Mouse (Mus musculus) CD4-positive helper T cell, adult 2 months (primary cell): ENCODE measurements around the gene Acbd7.
A peak's percentile ranks its signal among the peaks of the same experiment; 100 is the strongest.

ENCODE experiments used
- DNase-seq: peaks from one replicate; pipeline ENCODE4 v3.0.0-alpha.2; 2012; ENCODE audit warnings: low read depth, missing footprints, low spot score

Gene Acbd7

DNA sequence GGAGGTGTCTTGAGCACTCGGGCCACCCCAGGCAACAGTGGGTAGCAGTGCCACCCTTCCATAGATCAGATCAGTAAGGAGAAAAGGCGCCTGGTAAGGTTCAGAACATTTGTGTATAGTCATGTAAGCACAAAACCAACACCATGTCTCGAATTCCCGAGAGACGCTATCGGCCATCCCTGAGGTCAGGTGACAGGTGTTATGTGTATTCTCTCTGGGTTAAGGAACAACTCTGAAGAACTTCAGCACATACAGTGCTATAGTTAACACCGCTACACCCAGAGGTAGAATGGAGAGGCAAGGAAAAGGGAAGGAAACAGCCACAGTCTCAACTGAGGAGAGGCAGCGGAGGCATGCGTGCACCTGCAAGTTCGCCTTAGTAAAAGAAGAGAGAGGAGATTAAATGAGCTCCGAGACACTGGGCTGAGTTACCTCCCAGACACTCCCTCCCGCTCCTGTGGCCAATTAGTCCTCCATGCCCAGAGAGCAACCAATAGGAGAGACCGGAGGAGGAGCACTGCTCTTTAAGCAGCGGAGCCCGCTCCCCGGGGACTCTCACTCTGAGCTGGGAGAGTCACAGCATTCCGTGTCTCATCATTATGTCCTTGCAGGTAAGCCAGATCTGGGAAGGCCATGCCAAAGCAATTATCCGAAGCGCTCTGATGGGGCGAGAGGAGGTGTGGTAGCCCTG lies at the start of gene Acbd7:
Gene Acbd7 (plus strand): TSS at position 558 of the 691 bp plus-strand sequence.
- peak; percentile 71 for DNase-seq

- DNase-seq, result no peak
Observed at GRCm38 (mm10) chr2:3286243-3286642, 49.7 kb upstream of the Acbd7 start.

- no peak for DNase-seq
Observed at GRCm38 (mm10) chr2:3289581-3289980, 46.4 kb upstream of the Acbd7 start.

DNA sequence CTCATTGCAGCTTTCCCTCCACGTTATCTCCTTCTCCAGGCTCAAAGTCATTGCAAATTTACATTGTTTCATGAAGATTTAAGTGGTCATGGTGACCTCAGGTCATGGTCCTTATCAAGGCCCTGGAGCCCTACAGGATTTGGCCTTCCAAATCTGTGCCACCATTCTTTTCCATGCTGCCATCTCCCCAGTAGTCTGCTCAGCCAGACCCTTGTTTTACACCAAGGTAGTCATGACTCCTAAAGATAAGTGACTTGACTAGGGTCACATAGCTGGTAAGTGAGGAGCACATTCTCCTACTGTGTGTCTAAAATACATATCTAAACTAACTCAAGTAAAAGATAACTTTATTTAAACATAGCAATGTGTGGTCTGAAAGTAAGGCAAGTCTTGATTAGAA lies 43.8 kb upstream of the Acbd7 start:
- no peak for DNase-seq

- DNase-seq, result no peak
Observed at GRCm38 (mm10) chr2:3295826-3296225, 40.1 kb upstream of the Acbd7 start.

DNA sequence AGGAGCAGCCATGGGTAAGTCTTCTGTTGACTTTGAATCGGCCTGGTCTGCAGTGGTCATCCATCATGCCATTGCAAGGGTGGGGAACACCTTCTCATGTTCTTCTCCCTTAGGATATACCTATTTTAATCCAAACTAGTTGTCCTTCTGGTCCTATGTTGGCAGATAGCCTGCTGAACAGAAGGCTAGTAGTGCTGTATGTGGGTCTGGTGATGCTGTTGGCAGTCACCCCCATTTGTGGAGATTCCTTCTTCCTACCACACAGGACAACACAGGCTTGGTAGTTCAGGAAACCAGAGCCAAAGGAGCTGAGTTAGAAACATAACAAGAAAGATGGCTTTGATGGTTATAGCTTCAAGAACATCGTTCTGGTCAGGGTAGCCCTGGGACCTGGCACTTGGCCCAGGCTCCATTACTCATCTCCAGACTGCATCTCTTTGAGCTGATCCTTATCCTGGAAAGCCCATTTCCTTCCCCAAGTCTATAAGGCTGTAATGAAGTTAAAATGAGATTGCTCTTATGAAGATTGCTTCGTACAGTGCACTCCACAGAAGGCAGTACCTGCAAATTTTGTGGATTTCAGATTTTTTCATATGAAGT lies 30.4 kb upstream of the Acbd7 start:
- DNase-seq, result no peak

- no peak for DNase-seq
Observed at GRCm38 (mm10) chr2:3323132-3323531, 12.8 kb upstream of the Acbd7 start.

GRCm38 (mm10) chr2:3324381-3325130 lies 11.4 kb upstream of the Acbd7 start:
- no peak for DNase-seq

GRCm38 (mm10) chr2:3326547-3326946 lies 9.4 kb upstream of the Acbd7 start:
- no peak for DNase-seq

GRCm38 (mm10) chr2:3327351-3327750 lies 8.6 kb upstream of the Acbd7 start:
- DNase-seq, result peak; percentile 34

- DNase-seq, result no peak
Observed at GRCm38 (mm10) chr2:3331071-3331703, 4.8 kb upstream of the Acbd7 start.

DNA sequence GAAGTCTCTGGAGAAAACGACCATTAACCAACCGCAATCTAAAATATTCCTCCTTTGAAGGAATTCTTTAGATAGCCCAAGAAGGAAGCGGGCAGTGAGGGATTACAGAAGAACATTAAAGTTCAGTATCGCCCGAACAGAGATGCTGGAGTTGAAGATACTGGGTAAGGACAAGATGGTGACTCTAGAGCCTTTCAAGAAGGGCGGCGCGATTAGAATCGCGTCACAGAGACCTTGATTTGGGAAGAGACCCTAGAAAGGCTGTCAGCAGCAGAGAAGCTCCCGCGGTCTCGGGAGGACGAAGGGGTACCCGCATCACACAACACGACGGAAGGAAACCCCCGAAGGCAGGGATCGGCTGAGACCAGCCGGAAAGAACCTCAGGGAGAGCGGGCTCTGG lies 3.9 kb upstream of the Acbd7 start:
- DNase-seq, result no peak

- peak; percentile 99 for DNase-seq
Observed at GRCm38 (mm10) chr2:3332484-3333242, 3.3 kb upstream of the Acbd7 start, which contains the start of gene Rpp38. TSS of gene Rpp38 (minus strand) at chr2:3332643.

DNA sequence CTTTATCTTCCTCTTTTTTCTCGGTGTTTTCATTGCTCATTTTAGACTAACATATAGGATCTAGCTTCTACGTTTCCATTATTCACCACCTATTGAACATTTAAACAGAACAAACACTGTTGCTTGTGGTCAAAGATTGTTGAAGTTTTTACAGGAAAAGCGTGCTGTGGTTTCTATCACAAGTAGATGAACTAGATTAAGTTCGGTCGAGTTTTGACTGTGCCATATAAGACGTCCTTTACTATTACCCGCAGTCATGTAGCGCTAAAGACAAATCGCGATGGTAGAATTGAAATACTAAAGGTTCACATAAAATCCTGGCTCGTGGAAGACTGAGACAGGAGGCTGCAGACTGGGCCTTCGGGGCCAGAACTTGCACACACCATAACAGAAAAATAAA lies 2.2 kb upstream of the Acbd7 start:
- peak; percentile 74 for DNase-seq

GRCm38 (mm10) chr2:3348422-3348821 lies 12.5 kb downstream of the Acbd7 start:
- DNase-seq, result no peak

GRCm38 (mm10) chr2:3348919-3349318 lies 13.0 kb downstream of the Acbd7 start:
- peak; percentile 38 for DNase-seq

DNA sequence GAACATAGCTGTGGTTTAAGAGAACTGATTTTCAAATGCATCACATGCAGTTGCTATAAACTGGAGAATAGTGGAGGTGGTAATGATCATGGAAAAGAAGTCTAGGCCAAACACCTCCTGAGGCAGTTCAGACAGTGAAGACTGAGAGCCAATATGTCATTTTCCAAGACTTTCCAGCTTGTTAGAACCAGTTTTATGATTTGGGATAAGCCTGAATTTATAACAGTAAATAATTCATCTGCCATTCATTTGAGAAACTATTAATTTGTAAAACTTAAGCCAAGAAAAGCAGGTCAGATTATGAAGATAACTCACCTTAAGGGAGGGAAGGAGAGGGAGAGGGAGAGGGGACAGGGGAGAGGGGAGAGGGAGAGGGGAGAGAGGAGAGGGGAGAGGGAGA lies 17.2 kb downstream of the Acbd7 start:
- no peak for DNase-seq

GRCm38 (mm10) chr2:3355793-3356192 lies 19.8 kb downstream of the Acbd7 start:
- no peak for DNase-seq

DNA sequence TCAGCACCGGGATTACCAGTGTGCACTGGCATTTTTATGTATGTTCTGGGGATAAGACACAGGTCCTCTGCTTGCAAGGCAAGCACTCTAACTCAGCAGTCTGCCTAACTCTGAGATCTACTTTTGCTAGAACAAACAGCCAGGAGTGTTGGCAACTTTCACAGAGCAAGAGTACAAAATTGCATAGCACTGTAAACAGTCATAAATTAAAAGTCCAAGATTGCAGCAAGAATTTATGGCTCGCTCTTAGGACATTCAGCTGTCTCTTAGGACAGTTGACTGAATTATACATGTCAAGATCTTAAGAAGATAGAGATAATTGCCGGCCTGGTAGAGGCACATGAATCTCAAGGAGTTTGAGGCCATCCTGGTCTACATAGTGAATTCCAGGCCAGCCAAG lies 20.3 kb downstream of the Acbd7 start:
- no peak for DNase-seq

DNA sequence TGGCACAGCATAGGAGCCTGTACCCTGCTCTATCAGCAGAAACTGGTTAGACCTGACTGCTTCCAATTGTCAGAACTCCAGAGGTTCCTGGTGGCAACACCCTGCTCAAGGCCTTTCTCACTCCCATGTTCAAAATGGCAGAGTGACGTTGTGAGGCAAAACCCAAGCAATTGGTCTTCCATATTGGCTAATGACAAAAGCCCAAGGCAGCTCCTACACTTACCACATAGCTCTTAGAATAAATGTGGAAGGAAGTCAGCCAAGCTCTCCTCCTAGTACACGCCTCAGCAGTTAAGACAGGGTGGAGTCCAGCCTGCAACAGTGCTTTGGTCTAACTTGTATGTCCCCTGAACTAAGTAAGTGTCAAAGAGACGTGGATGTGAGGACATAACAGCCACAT lies 21.9 kb downstream of the Acbd7 start:
- no peak for DNase-seq

DNA sequence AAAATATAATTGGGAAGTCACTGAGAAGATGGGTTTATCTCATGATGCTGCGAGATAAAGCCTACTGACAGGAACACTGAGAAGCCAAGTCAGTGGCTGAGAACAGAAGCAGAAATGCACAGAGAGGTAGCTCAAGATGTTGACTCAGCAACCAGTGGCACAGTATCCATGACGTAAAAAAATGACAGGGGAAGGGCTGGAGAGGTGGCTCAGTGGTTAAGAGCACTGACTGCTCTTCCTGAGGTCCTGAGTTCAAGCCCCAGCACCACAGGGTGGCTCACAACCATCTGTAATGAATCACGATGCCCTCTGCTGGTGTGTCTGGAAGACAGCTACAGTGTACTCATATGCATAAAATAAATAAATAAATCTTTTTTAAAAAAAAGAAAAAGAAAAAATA lies 25.1 kb downstream of the Acbd7 start:
- no peak for DNase-seq

- DNase-seq, result no peak
Observed at GRCm38 (mm10) chr2:3365127-3365526, 29.2 kb downstream of the Acbd7 start.
